Mouse (Mus musculus): ENCODE measurements at regions not wholly inside any gene's neighbourhood (a gene's known extent, or its start where the extent isn't known, plus 50 kb on each side); places are given as distances from the start of the nearest gene placed in this dataset.

DNA sequence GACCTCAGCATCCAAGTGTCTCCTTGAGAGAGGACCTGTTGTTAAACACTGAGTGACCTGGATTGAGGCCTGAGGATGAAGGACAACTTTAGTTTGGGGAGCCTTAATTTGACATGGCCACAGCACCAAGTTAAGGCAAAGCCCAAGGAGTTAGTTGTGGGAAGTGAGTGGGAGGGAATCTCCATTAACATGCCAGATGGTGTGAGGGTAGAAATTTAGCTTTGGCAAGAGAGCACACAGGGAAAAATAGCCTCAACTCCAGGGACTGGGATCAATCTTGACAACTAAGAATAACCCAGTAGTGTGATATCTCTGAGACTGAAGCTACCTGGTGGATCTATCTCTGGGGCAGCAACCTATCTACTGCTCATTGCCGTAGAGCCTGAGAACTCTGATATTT, 105.4 kb downstream of the Ahr start:
- no peak for DNase-seq (ENCODE audit: low spot score in 2 of 2)

GRCm38 (mm10) chr12:35419206-35419605, 115.6 kb downstream of the Ahr start:
- DNase-seq (ENCODE audit: low spot score in 2 of 2) = no peak

DNA sequence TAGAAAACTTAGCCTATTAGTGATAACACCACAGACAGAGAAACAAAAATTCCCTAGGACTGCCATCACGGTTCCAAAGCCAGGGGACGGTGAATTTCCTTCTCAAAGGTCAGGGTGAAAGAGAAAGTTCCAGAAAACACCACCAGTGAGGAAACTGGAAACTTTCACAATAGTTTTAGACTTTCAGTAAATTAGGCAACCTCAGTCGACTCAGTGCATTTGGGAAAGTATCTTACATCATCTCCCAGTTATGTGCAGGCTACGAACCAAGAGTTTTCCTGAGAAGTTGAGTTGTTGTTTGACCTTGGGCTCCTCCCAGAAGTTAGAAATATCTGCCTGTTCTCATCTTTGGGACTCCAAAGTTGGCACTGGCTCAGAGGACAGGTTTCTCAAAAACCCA, 116.9 kb downstream of the Ahr start:
- DNase-seq (ENCODE audit: low spot score in 2 of 2) = peak; percentile 28 to 32

DNA sequence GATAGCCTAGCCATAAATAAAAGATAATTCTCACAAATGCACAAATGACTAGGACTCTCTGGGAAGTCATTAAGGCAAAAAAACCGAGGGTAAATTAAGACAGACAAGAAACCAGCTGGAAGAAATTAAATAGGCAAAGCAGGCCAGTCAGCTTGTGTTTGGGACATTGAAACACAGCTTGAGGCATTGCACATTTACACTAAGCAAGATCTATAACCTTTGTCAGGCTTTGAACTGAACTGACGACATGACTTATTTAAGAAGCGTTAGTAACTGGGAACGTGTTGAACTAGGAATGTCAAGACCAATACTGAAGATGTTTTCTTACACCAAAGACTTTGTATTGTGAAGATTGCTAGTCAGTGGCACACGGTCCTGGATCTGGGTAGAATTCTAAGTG, 118.3 kb downstream of the Ahr start:
- DNase-seq (ENCODE audit: low spot score in 2 of 2) = no peak

DNA sequence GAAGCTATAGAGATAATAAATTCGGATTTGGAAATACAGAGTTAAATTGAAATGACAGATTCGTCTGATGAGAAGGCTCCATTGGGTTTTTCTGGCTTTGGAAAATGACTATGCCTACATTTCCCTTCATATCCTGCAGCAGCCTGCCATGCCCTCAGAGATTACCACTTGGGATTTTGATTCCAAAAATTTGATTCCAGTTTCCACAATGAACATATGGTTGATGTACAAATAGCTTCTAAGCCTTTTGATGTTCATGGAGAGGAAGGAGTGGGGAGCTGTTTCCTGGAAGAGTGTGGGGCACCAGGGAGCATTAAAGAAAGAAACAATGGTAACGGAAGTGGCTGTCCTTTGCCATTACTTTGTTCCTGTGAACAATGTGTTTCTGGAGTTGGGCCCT, 122.1 kb downstream of the Ahr start:
- DNase-seq (ENCODE audit: low spot score in 2 of 2) = no peak

GRCm38 (mm10) chr12:35408461-35408860, 126.4 kb downstream of the Ahr start:
- DNase-seq (ENCODE audit: low spot score in 2 of 2) = no peak

DNA sequence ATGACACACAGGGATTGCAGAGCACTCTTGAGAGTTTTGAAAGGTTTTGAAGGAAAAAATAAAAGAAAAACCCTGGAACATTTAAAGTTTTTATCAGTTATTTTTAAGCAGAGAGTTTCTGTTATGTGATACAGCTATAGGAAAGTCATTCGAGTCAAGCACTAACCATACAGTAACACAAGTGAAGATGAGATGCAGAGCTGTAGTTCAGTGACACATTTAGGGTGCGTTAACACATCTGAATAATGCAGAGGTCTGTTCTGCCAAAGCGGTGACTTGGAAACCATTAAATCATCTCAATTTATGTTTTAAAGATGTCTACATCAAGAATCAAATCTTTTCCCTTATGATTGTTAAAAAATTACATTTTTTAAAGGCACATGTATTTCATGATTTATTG, 126.8 kb downstream of the Ahr start:
- no peak for DNase-seq (ENCODE audit: low spot score in 2 of 2)

DNA sequence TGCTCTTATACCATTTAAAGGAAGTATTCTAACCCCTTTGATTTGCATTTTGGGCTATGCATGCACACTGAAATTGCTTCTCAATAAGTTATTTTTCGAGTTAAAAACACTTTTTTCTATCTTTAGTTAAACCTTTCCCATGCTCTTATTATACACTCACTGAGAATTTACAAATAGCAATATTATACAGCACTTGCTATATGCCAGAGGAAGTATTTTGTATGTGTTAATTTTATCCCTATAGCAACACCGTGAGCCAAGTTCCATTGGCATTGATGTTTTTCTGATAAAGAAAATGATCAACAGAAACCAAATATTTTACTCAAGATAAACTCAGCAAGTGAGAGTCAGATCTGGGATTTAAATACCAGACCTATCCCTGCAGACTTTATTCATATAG, 133.0 kb downstream of the Ahr start:
- no peak for DNase-seq (ENCODE audit: low spot score in 2 of 2)

DNA sequence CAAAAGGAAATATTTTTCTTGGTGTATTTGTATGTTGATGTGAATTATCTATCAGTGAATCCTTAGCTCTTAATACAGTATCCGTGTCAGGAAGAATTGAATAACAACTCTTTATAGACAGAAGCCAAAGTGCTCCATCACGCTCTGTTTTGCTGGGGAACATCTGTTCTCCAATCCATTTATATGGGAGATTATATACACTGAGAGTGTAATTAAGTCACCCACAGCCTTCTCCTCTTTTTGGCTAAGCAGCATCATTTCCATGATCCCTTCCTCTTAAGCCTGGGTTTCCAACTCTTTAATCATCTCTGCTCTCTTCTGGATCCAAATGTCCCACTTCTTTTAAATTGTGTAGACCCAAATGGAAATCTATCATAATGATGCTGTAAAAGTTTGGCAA, 133.6 kb downstream of the Ahr start:
- no peak for DNase-seq (ENCODE audit: low spot score in 2 of 2)

DNA sequence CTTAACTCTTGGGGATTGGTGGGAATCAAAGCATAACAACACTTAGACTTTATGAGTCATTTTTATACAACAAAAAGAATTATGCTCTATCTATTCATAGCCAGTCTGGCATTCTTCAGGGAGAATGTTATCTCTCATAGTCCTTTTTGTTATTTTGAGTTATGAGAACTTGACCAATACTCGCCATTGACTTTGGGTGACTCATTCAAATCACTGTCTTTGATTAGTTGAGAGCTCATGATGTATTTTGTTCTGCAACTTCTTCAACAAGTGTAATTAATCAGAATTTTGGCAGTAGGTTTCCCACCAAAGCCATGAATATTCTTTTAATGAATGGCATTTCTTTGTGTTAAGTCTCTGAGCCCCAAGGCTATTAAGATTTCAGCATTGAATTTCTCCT, 139.6 kb downstream of the Ahr start:
- no peak for DNase-seq (ENCODE audit: low spot score in 2 of 2)

GRCm38 (mm10) chr12:35392111-35392510, 142.7 kb downstream of the Ahr start:
- DNase-seq (ENCODE audit: low spot score in 2 of 2) = peak; percentile 27 to 64

GRCm38 (mm10) chr12:35390266-35390665, 144.6 kb downstream of the Ahr start:
- DNase-seq (ENCODE audit: low spot score in 2 of 2) = no peak

DNA sequence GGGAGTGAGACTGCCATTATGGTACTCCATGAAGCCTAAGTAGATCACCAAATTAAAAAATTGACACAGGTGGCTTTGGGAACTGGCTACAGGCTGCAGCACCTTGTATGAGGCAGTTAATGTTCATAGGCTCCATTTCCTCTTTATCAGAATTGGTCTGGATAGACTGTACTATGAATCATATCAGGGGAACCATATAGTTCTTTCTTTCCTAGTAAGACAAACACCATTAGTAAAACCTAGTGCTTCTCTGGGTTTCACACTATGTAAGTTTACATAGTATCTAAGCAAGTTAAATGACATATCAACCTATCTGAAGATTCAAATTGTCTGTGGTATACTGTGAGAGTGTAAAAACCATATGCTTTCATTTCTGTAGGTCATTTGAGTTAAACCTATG, 145.0 kb downstream of the Ahr start:
- no peak for DNase-seq (ENCODE audit: low spot score in 2 of 2)

- peak; percentile 8 to 13 for DNase-seq (ENCODE audit: low spot score in 2 of 2)
These were observed 150.6 kb downstream of the Ahr start for GRCm38 (mm10) chr12:35384211-35384610.

DNA sequence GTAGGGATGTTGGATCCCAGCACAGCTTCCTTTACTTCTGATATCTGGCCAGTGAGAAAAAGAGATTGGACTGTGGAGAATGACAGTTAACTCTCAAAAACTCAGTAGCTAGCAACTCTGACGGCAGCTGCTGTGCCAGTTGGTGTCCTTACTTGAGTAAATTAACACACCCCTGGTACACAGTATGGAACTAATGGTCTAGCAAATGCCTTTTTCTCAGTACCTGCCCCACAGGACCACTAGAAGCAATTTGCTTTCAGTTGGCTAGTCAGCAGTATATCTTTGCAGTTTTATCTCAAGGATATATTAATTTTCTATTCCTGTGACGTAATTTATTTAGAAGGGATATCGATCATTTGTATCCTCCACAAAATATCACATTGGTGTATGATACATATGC, 157.6 kb downstream of the Ahr start:
- no peak for DNase-seq (ENCODE audit: low spot score in 2 of 2)

GRCm38 (mm10) chr12:35376365-35376764, 158.5 kb downstream of the Ahr start:
- DNase-seq (ENCODE audit: low spot score in 2 of 2) = no peak

GRCm38 (mm10) chr12:35357901-35358300, 176.9 kb downstream of the Ahr start:
- no peak for DNase-seq (ENCODE audit: low spot score in 2 of 2)

GRCm38 (mm10) chr12:35338191-35338954, 196.5 kb downstream of the Ahr start:
- DNase-seq (ENCODE audit: low spot score in 2 of 2) = no peak

GRCm38 (mm10) chr12:35336314-35336713, 198.5 kb downstream of the Ahr start:
- DNase-seq (ENCODE audit: low spot score in 2 of 2) = no peak

GRCm38 (mm10) chr12:35334344-35335075, 200.3 kb downstream of the Ahr start:
- DNase-seq (ENCODE audit: low spot score in 2 of 2) = no peak

DNA sequence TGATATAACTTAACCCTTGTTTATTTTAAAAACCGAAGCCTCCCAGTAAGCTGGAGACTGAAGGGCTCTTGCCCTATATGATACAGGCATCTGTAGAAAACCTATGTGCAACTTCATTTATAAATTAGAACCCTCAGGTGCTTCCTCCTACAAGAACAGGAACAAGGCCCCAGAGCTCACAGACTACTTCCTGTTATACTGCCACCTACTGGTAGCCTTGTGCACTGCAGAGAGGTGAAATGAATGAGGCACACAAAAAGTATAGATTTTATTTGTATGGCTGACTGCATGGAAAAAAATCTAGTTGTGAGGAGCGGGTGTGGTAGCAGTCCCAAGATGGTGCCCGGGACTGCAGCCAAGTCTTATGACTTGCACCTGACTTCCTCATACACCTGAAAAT, 203.5 kb downstream of the Ahr start:
- no peak for DNase-seq (ENCODE audit: low spot score in 2 of 2)

GRCm38 (mm10) chr12:35329699-35330098, 205.1 kb downstream of the Ahr start:
- no peak for DNase-seq (ENCODE audit: low spot score in 2 of 2)

- DNase-seq (ENCODE audit: low spot score in 2 of 2) = peak in 1 of 2 experiments; percentile 8
These were observed 215.3 kb downstream of the Ahr start for GRCm38 (mm10) chr12:35319571-35319970.
